Mouse (Mus musculus) retina, adult 2 months (tissue): ENCODE measurements around the gene Sh3bgrl3.

ENCODE experiments used
- DNase-seq: peaks from one replicate; pipeline ENCODE4 v3.0.0-alpha.2; 2012; ENCODE audit warnings: low read depth, low spot score

Sh3bgrl3 gene

GRCm38 (mm10) chr4:134128983-134129362 is 384 bp upstream of the Sh3bgrl3 start:
- no peak for DNase-seq

GRCm38 (mm10) chr4:134127793-134128192 is 796 bp downstream of the Sh3bgrl3 start:
- no peak for DNase-seq

GRCm38 (mm10) chr4:134127121-134127455 is 1.5 kb downstream of the Sh3bgrl3 start:
- no peak for DNase-seq

- DNase-seq = no peak
These were observed 2.1 kb downstream of the Sh3bgrl3 start for GRCm38 (mm10) chr4:134126300-134127120.

- no peak for DNase-seq
These were observed 3.1 kb downstream of the Sh3bgrl3 start for GRCm38 (mm10) chr4:134125383-134126060.

- no peak for DNase-seq
These were observed 4.7 kb downstream of the Sh3bgrl3 start for GRCm38 (mm10) chr4:134123680-134124551.

GRCm38 (mm10) chr4:134123147-134123546 is 5.4 kb downstream of the Sh3bgrl3 start:
- DNase-seq = no peak

- no peak for DNase-seq
These were observed 6.3 kb downstream of the Sh3bgrl3 start for GRCm38 (mm10) chr4:134122281-134122680.

- DNase-seq = no peak
These were observed 7.0 kb downstream of the Sh3bgrl3 start for GRCm38 (mm10) chr4:134121571-134121970.

- DNase-seq = no peak
These were observed 7.7 kb downstream of the Sh3bgrl3 start for GRCm38 (mm10) chr4:134120916-134121315.

GRCm38 (mm10) chr4:134120192-134120805 is 8.3 kb downstream of the Sh3bgrl3 start:
- DNase-seq = no peak

GRCm38 (mm10) chr4:134119644-134120043 is 8.9 kb downstream of the Sh3bgrl3 start:
- DNase-seq = no peak

GRCm38 (mm10) chr4:134119042-134119441 is 9.5 kb downstream of the Sh3bgrl3 start:
- no peak for DNase-seq

- DNase-seq = no peak
These were observed 10.3 kb downstream of the Sh3bgrl3 start for GRCm38 (mm10) chr4:134118126-134118800.

GRCm38 (mm10) chr4:134117012-134117411 is 11.6 kb downstream of the Sh3bgrl3 start:
- DNase-seq = no peak

- no peak for DNase-seq
These were observed 12.1 kb downstream of the Sh3bgrl3 start for GRCm38 (mm10) chr4:134116501-134116900.

- no peak for DNase-seq
These were observed 13.1 kb downstream of the Sh3bgrl3 start for GRCm38 (mm10) chr4:134115215-134116144.

GRCm38 (mm10) chr4:134114038-134114437 is 14.6 kb downstream of the Sh3bgrl3 start:
- DNase-seq = no peak

- DNase-seq = no peak
These were observed 15.1 kb downstream of the Sh3bgrl3 start for GRCm38 (mm10) chr4:134113356-134113994.

GRCm38 (mm10) chr4:134112403-134112802 is 16.2 kb downstream of the Sh3bgrl3 start:
- no peak for DNase-seq
